ENCODE assay signal across 15 mouse cellular contexts in the genomic region with DNA sequence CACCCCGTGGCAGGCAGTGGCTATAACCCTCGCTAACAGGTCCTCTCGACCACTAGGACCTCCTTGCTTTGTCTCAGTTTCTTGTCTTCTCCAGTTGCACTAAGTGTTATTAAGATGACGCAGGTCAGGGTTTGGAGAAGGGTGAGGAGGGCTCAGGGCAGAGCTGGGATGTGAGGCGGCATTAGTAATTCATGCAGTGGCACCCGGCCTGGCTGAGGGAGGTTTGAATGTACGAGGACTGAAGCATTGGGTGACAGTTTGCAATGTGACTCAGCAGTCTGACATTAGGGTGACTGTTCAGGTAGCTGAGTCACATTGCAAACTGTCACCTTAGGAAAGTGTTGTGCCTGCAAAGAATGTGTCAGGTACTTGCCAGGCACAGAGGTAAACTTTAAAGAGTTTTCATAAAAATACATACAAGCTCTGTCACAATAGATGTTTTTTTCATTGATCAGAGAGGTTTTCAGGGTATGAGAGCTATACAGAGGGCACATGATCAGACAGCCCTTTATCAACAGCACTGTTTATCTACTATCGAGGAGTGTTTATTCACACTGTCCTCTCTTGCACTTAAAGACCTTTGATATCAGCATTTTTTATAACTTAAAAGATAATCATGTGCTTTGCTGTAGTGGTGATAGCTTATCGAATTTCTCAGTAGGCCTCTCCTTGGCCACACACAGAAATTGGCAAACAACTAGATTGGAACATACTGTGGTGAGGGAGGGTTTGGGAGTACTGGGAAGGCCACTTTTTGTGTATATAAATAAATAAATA. TPM values are rescaled to one million over a fixed set of nuclear protein-coding genes. Genes with fewer than 3 reads are reported as not detected.
DNase-seq lines count a peak whose midpoint lies in the region; ATAC-seq and TF ChIP-seq lines count a peak whose summit lies in the region.
"Had no signal": no experiment of that assay in that cellular context is flagged by ENCODE, and none has a peak within 500 bp of the region (broad histone marks: within the 10 kb centered on the region; RNA-seq: fewer than 3 reads in every experiment).

No protein-coding gene starts in this region.

- DNase-seq in testis, postnatal 14 days (ENCODE audit: low spot score), result no peak
- peak; percentile 43 for DNase-seq in stomach, postnatal 0 days (ENCODE audit: low spot score)
- no peak for DNase-seq in layer of hippocampus, adult 8-10 months (ENCODE audit: low spot score in 2 of 2)
- DNase-seq in left cerebral cortex, postnatal 36 days (ENCODE audit: low spot score in 2 of 2), result no peak
- DNase-seq: cerebellum, adult 9-10 months; heart, postnatal 10 days; left cerebral cortex, postnatal 4 days had no signal

- H3K4me3 ChIP-seq in testis, adult 2 months (ENCODE audit: control insufficient read depth, low read depth, low read length), result no peak overlapping the region
- no peak overlapping the region for H3K4me3 ChIP-seq in liver, embryonic 12.5 days
- H3K4me3 ChIP-seq in stomach, postnatal 0 days (ENCODE audit: low read depth, low read length), result no peak overlapping the region
- H3K4me3 ChIP-seq in hindbrain, embryonic 12.5 days, result no peak overlapping the region
- H3K4me3 ChIP-seq: erythroblast, embryonic 14.5 days; lung, embryonic 15.5 days; midbrain, embryonic 12.5 days had no signal

- TF ChIP-seq CTCF in testis, adult 2 months (IDR thresholded peaks at IDR 0.05; ENCODE audit: control insufficient read depth, insufficient read depth, insufficient replicate concordance, low read depth, low read length), result no peak
- no peak for TF ChIP-seq CTCF in stomach, postnatal 0 days (IDR thresholded peaks at IDR 0.05; ENCODE audit: low read depth)

- H3K9me3 ChIP-seq in liver, embryonic 12.5 days (replicated peaks), result no peaks in the 10 kb centered on the region
- no peaks in the 10 kb centered on the region for H3K9me3 ChIP-seq in stomach, postnatal 0 days (ENCODE audit: control insufficient read depth, low read length)
- H3K9me3 ChIP-seq in hindbrain, embryonic 12.5 days (replicated peaks), result no peaks in the 10 kb centered on the region
- H3K9me3 ChIP-seq: lung, embryonic 15.5 days; midbrain, embryonic 12.5 days had no signal

- 51% methylated on average over 9 of the region's 9 CpGs for WGBS in liver, embryonic 12.5 days (ENCODE audit: insufficient replicate concordance)
- WGBS in stomach, postnatal 0 days, result 42% methylated on average over 9 of the region's 9 CpGs
- WGBS in hindbrain, embryonic 12.5 days, result 80% methylated on average over 9 of the region's 9 CpGs

- TF ChIP-seq EP300 in stomach, postnatal 0 days (optimal IDR thresholded peaks at IDR 0.05), result no peak

- ATAC-seq in common myeloid progenitor, adult 5-6 weeks (replicated peaks; ENCODE audit: low read depth, poor library complexity, severe bottlenecking), result 0 out of 2 replicates have a peak, but pooled peaks have one; percentile 17
- ATAC-seq in liver, embryonic 12.5 days, result peak; percentile 79
- ATAC-seq in stomach, postnatal 0 days (ENCODE audit: low FRiP score, low TSS enrichment), result peak; percentile 74
- no peak for ATAC-seq in hindbrain, embryonic 12.5 days (ENCODE audit: low FRiP score)

- no peaks in the 10 kb centered on the region for H3K27me3 ChIP-seq in testis, adult 2 months (ENCODE audit: control insufficient read depth, insufficient read depth, low read length)
- no peaks in the 10 kb centered on the region for H3K27me3 ChIP-seq in liver, embryonic 12.5 days (replicated peaks)
- H3K27me3 ChIP-seq in stomach, postnatal 0 days (ENCODE audit: control insufficient read depth, insufficient read depth, low read length), result no peaks in the 10 kb centered on the region
- H3K27me3 ChIP-seq in hindbrain, embryonic 12.5 days, result no peaks in the 10 kb centered on the region
- H3K27me3 ChIP-seq: lung, embryonic 15.5 days; midbrain, embryonic 12.5 days had no signal

- 0 out of 2 replicates have a peak, but pooled peaks cover 2% of the 10 kb centered on the region for H3K4me1 ChIP-seq in testis, adult 2 months (ENCODE audit: control insufficient read depth, insufficient read depth, low read length)
- H3K4me1 ChIP-seq in liver, embryonic 12.5 days, result peaks cover 29% of the 10 kb centered on the region
- H3K4me1 ChIP-seq in stomach, postnatal 0 days (replicated peaks; ENCODE audit: control insufficient read depth, insufficient read depth), result no peaks in the 10 kb centered on the region
- 0 out of 2 replicates have a peak, but pooled peaks cover 5% of the 10 kb centered on the region for H3K4me1 ChIP-seq in hindbrain, embryonic 12.5 days
- H3K4me1 ChIP-seq: lung, embryonic 15.5 days had no signal

- no peak overlapping the region for H3K9ac ChIP-seq in liver, embryonic 12.5 days
- H3K9ac ChIP-seq in stomach, postnatal 0 days (ENCODE audit: low read length), result no peak overlapping the region
- H3K9ac ChIP-seq in hindbrain, embryonic 12.5 days, result no peak overlapping the region
- H3K9ac ChIP-seq: lung, embryonic 15.5 days; midbrain, embryonic 12.5 days had no signal

- intact Hi-C loops in left cerebral cortex, postnatal 36 days (cut with DNase I), result no loop called here

- H3K4me2 ChIP-seq in liver, embryonic 12.5 days, result peak overlapping the region; percentile 35; the same call in 1 of the 2 replicates
- no peak overlapping the region for H3K4me2 ChIP-seq in stomach, postnatal 0 days (replicated peaks; ENCODE audit: low read depth)
- H3K4me2 ChIP-seq in hindbrain, embryonic 12.5 days (replicated peaks), result no peak overlapping the region
- H3K4me2 ChIP-seq: lung, embryonic 15.5 days; midbrain, embryonic 12.5 days had no signal

- H3K27ac ChIP-seq in testis, adult 2 months (ENCODE audit: control insufficient read depth, insufficient read depth, low read depth, low read length), result 0 out of 2 replicates have a peak overlapping the region, but pooled peaks have one; percentile 19
- peak overlapping the region; percentile 73 for H3K27ac ChIP-seq in liver, embryonic 12.5 days
- no peak overlapping the region for H3K27ac ChIP-seq in stomach, postnatal 0 days (replicated peaks)
- H3K27ac ChIP-seq in hindbrain, embryonic 12.5 days, result no peak overlapping the region
- H3K27ac ChIP-seq: kidney, postnatal 0 days; lung, embryonic 15.5 days; midbrain, embryonic 12.5 days had no signal

- H3K36me3 ChIP-seq in testis, adult 2 months (ENCODE audit: control insufficient read depth, insufficient read depth, low read length), result no peaks in the 10 kb centered on the region
- H3K36me3 ChIP-seq in liver, embryonic 12.5 days, result no peaks in the 10 kb centered on the region
- H3K36me3 ChIP-seq in stomach, postnatal 0 days (ENCODE audit: control insufficient read depth, insufficient read depth, low read length), result no peaks in the 10 kb centered on the region
- no peaks in the 10 kb centered on the region for H3K36me3 ChIP-seq in hindbrain, embryonic 12.5 days
- H3K36me3 ChIP-seq: lung, embryonic 15.5 days; midbrain, embryonic 12.5 days had no signal

- TF ChIP-seq POLR2A in testis, adult 2 months (IDR thresholded peaks at IDR 0.05; ENCODE audit: control insufficient read depth, low read depth, low read length), result no peak

RNA-seq across cellular contexts. Expression of gene Rdx, which starts 56.7 kb away (rescaled TPM):
- polyA plus RNA-seq in testis, adult 2 months (2012; rRNA removed), result 13.8 and 17.9 TPM in 2 replicates
- 249 and 252 TPM in 2 replicates for total RNA-seq in common myeloid progenitor, adult 5-6 weeks (2017)
- polyA plus RNA-seq in liver, embryonic 12.5 days (2016; fragmentation: Nextera tagmentation; extraction: Ambion mirVana), result 91.0 and 95.6 TPM in 2 replicates
- 40.9 and 52.7 TPM in 2 replicates for polyA plus RNA-seq in stomach, postnatal 0 days (2015; fragmentation: Nextera tagmentation; extraction: Ambion mirVana)
- total RNA-seq in layer of hippocampus, adult 8-10 months (2022), result 10 to 100 TPM; 55.3 to 58.1 (median 57.4) TPM
- 148 and 155 TPM in 2 replicates for polyA plus RNA-seq in hindbrain, embryonic 12.5 days (2016; fragmentation: Nextera tagmentation; extraction: Ambion mirVana)
- total RNA-seq in left cerebral cortex, postnatal 36 days (2021), result 10 to 100 TPM; 43.3 to 46.4 TPM

Comparison
In these comparisons a context has a peak if more than half of its experiments do, and no peak if none do; other contexts are left out.
1. H3K27ac ChIP-seq: peak in testis, adult 2 months (single experiment) and liver, embryonic 12.5 days (single experiment); none in stomach, postnatal 0 days (single experiment) and hindbrain, embryonic 12.5 days (single experiment).